Mouse (Mus musculus): ENCODE measurements around the gene Tsx. TPM values are rescaled to one million over a fixed set of nuclear protein-coding genes. Genes with fewer than 3 reads are reported as not detected.
"Not testable (repeated sequence)": the region's sequence is repeated elsewhere in the genome, so short reads cannot be mapped to it uniquely, and the experiment has no call there.

The Tsx gene
- total RNA-seq (2017) = not detected in 2 replicates

DNA sequence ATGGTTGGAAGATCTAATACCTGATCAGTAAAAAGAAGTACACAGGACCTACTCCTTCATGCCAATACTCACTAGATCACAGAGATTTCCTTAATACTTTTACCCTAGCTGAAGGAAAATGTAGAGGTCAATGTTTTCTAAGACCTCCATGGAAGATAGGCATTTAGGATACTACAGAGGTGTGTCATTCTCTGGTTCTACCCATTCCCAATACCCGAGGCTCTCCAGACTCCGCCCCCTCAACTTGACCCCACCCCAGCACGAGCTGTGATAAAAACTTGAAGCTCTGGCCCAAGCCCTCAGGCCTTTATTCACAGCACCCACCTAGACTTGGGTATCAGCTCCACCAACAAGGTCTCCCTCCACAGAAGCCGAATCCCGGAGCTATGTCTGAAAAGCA is at the start of gene Tsx:
Tsx (plus strand) TSS at position 301 of the 400 bp plus-strand sequence.
- ATAC-seq (ENCODE audit: extremely low read depth, insufficient number of reproducible peaks, low FRiP score, poor library complexity, severe bottlenecking) = no peak

GRCm38 (mm10) chrX:103366201-103366600 is 48.1 kb upstream of the Tsx start:
- no peak for ATAC-seq (ENCODE audit: extremely low read depth, insufficient number of reproducible peaks, low FRiP score, poor library complexity, severe bottlenecking)

DNA sequence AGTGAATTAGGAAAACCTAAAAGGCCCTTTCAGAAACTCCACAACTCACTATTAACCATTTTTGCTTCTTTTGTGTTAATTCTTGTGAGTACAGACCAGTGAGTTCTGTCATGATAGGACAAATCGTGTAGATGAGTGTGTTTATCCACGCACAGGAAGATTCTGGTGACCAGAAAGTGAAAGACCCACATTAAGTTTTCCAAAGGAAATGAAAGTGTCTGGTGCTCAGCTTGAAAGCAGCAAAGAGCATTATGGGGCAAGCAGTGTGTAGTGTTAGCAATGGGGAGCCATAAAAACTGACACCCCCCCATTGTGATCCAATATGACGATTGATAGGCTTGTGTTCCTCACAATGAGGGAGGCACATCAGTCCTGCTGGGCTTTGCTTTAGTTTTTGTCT is 45.6 kb upstream of the Tsx start:
- no peak for ATAC-seq (ENCODE audit: extremely low read depth, insufficient number of reproducible peaks, low FRiP score, poor library complexity, severe bottlenecking)

DNA sequence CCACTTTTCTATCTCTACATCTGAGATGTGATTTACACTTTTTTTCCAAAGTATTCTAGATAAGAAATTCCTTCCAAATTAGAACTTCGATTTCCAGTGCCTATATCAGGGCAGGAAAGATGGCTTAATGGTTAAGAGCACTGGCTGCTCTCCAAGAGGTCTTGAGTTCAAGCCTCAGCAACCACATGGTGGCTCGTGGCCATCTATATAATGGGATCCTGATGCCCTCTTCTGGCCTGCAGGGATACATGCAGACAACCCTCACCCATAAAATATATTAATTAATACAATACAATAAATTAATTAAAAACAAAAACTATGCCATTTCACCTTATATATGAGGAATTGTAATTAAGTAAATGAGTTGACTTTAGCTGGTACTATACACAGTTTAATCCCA is 43.0 kb upstream of the Tsx start:
- no peak for ATAC-seq (ENCODE audit: extremely low read depth, insufficient number of reproducible peaks, low FRiP score, poor library complexity, severe bottlenecking)

DNA sequence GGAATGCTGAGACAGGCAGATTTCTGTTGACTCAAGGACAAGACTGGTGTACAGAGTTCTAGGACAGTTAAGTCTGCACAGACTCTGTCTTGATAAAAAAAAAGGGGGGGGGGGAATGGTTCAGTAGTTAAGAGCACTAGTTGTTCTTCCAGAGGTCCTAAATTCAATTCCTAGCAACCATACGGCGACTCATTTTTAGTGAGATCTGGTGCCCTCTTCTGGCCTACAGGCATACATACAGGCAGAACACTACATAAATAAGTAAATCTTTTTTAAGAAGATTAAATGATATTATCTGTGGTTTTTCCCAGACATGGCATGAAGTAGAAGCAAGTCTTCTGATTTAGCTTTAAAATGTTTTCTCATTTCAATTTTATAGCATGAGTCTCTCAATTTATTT is 42.6 kb upstream of the Tsx start:
- no peak for ATAC-seq (ENCODE audit: extremely low read depth, insufficient number of reproducible peaks, low FRiP score, poor library complexity, severe bottlenecking)

DNA sequence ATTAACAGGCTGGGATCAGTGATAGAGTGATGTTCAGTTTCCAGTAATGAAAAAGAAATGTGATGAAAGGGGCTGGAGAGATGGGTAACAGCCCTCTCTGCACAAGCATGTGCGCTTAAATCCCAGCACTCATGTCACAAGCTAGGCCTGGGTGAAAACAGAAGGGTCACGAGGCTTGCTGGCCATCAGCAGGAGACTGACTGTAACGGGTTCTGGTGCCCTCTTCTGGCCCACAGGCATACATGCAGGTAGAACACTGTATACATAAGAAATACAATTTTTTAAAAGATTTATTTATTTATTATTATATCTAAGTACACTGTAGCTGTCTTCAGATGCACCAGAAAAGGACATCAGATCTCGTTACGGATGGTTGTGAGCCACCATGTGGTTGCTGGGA is 40.0 kb upstream of the Tsx start:
- no peak for ATAC-seq (ENCODE audit: extremely low read depth, insufficient number of reproducible peaks, low FRiP score, poor library complexity, severe bottlenecking)

- no peak for ATAC-seq (ENCODE audit: extremely low read depth, insufficient number of reproducible peaks, low FRiP score, poor library complexity, severe bottlenecking)
These were observed 29.7 kb upstream of the Tsx start for GRCm38 (mm10) chrX:103384528-103384927.

DNA sequence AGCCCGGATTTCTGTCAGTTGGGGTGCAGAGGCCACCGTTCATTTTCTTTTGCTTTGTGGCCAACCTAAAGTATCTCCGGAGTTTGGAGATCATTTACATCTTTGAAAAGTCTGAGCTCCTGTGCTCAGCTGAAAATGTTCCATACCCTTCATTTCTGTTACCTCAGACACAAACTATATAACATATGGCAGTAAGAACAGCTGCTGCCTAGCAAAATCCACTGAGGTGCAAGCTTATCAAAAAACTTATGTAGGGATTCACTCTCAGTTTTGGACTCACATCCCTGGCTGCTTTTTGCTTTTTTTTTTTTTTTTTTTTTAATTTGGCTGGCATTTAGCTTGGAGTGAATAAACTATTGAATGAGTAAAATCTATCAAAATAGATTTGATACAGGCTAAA is 26.1 kb upstream of the Tsx start:
- ATAC-seq (ENCODE audit: extremely low read depth, insufficient number of reproducible peaks, low FRiP score, poor library complexity, severe bottlenecking) = no peak

GRCm38 (mm10) chrX:103393841-103394240 is 20.4 kb upstream of the Tsx start:
- no peak for ATAC-seq (ENCODE audit: extremely low read depth, insufficient number of reproducible peaks, low FRiP score, poor library complexity, severe bottlenecking)

DNA sequence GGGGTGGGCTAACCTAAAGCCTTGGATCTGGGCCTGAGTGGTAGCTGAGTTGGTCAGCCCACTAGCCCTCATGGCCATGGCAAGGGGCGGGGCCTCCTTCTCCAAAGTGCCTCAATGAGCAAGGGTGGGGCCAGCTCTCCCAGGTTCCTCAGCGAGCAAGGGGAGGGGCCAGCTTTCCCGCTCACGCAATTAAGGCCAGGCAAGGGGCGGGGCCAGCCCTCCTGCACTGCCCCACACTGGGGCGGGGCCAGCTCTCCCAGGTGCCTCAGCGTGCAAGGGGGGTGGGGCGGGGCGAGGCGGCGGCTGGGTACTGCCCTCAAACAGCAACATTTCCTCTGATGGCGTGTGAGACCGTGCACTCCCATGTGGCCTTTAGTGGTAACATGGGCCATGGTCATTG is 9.2 kb upstream of the Tsx start:
- no peak for ATAC-seq (ENCODE audit: extremely low read depth, insufficient number of reproducible peaks, low FRiP score, poor library complexity, severe bottlenecking)

- no peak for ATAC-seq (ENCODE audit: extremely low read depth, insufficient number of reproducible peaks, low FRiP score, poor library complexity, severe bottlenecking)
These were observed 7.4 kb downstream of the Tsx start, which contains the start of gene Gm26992 for GRCm38 (mm10) chrX:103421710-103422109. TSS of gene Gm26992 (plus strand) at chrX:103422010.

DNA sequence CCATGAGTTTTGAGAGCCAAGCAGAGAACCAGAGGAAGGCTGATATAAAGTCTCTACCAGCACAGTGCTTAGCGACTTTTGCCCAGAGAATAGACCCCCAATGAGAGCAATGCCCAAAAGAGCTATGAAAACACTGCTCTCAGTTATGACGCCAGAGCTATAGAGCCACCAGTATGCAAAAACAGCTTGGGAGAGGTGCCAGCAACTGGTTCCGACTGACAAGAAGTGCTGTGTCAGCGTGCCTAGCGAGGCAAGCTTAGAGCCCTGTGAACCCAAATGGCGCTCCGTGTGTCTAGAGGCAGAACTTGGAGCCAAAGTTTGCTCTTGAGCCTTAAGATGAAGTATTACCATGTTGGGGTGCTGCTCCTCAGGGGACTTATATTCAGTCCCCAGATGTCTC is 13.4 kb downstream of the Tsx start:
- ATAC-seq (ENCODE audit: extremely low read depth, insufficient number of reproducible peaks, low FRiP score, poor library complexity, severe bottlenecking) = no peak

DNA sequence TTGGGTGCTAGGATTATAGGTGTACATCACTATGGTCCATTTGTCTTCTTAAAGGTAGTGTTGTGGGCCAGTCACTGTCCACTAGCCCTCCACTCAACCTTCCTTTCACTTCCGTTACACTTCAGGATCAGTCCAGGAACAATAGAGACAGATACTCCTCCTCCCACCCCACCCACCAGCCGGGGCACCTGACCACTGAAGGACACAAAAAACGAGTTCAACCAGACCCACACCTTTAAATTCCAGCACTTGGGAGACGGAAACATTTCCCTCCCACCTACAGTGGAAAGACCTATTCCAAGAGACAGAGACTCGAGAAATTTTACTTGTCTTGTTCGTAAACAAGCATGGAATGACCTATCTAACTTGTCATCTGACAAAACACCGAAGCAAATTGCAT is 18.0 kb downstream of the Tsx start:
- no peak for ATAC-seq (ENCODE audit: extremely low read depth, insufficient number of reproducible peaks, low FRiP score, poor library complexity, severe bottlenecking)

DNA sequence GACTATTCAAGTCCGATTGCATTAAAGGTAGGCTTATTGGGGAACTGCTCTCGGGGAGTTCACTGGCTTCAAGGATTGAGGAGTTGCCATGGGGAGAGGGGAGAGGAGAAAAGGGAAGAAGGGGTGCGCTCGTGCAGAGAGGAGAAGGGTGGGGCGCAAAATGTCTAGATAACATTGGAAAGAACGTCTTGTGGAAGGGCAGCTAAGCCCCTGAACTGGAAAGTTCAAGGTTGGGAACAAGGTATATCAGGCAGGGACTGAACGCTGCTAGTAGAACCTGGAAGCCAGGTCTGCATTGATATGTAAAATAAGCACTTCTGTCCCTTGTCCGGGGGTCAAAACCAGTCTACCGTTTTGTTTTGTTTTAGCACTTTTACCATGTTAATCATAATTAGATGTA is 23.8 kb downstream of the Tsx start:
- ATAC-seq (ENCODE audit: extremely low read depth, insufficient number of reproducible peaks, low FRiP score, poor library complexity, severe bottlenecking) = no peak

- no peak for ATAC-seq (ENCODE audit: extremely low read depth, insufficient number of reproducible peaks, low FRiP score, poor library complexity, severe bottlenecking)
These were observed 26.5 kb downstream of the Tsx start for GRCm38 (mm10) chrX:103440803-103441202.

- ATAC-seq (ENCODE audit: extremely low read depth, insufficient number of reproducible peaks, low FRiP score, poor library complexity, severe bottlenecking) = no peak
These were observed 29.5 kb downstream of the Tsx start for GRCm38 (mm10) chrX:103443755-103444154.

DNA sequence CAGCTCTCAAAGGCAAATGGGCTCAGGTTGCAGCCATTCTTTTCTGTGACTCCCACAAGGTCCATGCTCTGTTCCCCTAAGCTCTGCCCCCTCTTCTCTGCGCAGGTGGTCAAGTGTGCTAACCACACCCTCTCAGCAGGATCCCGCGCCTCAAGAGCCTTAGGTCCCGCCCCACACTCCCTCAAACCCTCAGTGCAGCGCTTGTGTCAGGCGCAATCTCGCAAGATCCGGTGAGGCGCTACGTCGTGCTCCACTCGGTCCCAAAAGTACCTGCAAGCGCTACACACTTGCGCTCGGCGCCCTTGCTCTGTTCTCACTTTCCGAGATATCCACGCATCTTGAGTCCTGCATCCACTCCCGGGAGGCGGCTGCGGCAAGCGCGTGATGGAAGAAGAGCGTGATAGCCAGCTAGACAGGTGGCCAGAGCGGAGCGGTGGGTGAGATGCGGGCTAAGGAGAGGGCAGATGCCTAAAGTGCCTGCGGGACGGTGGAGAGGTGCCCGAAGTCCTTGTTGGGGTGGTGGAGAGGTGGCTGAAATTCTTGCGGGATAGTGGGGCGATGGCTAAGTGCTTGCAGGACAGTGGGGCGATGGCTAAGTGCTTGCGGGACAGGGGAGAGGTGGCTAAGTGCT is 33.4 kb downstream of the Tsx start:
- ATAC-seq (ENCODE audit: extremely low read depth, insufficient number of reproducible peaks, low FRiP score, poor library complexity, severe bottlenecking) = no peak

- not testable (repeated sequence) for ATAC-seq (ENCODE audit: extremely low read depth, insufficient number of reproducible peaks, low FRiP score, poor library complexity, severe bottlenecking)
These were observed 34.2 kb downstream of the Tsx start for GRCm38 (mm10) chrX:103448429-103448828.

DNA sequence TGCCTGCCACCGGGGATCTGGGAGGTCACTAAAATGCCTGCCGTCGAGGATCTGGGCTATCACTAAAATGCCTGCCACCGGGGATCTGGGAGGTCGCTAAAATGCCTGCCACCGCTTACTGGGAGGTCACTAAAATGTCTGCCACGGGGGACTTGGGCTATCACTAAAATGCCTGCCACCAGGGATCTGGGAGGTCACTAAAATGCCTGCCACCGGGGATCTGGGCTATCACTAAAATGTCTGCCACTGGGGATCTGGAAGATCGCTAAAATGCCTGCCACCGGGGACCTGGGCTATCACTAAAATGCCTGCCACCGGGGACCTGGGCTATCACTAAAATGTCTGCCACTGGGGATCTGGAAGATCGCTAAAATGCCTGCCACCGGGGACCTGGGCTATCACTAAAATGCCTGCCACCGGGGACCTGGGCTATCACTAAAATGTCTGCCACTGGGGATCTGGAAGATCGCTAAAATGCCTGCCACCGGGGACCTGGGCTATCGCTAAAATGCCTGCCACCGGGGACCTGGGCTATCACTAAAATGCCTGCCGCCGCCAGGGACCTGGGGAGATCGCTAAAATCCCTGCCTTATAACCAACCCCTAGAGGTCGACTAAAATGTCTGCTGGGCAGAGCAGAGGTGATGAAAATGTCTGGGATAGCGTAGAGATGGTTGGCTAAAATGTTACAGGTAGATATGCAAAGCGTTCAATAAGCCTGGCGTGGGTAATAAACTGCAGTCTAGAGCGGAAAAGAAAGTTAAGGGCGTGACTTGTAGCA is 34.9 kb downstream of the Tsx start:
- ATAC-seq (ENCODE audit: extremely low read depth, insufficient number of reproducible peaks, low FRiP score, poor library complexity, severe bottlenecking) = not testable (repeated sequence)

DNA sequence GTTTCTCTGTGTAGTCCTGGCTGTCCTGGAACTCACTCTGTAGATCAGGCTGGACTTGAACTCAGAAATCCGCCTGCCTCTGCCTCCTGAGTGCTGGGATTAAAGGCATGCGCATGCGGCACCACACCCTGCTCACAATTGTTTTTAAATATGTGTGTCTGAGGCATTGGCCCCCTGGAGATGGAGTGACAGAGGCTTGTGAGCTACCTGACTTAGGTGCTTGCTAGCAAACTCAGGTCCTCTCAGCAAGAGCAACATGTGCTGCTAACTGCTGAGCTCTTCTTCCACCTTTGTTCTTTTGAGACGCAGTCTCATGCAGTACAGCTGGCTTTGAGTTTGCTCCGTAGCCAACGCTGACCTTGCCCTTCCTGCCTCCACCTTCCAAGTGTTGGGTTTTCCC is 38.5 kb downstream of the Tsx start:
- no peak for ATAC-seq (ENCODE audit: extremely low read depth, insufficient number of reproducible peaks, low FRiP score, poor library complexity, severe bottlenecking)

DNA sequence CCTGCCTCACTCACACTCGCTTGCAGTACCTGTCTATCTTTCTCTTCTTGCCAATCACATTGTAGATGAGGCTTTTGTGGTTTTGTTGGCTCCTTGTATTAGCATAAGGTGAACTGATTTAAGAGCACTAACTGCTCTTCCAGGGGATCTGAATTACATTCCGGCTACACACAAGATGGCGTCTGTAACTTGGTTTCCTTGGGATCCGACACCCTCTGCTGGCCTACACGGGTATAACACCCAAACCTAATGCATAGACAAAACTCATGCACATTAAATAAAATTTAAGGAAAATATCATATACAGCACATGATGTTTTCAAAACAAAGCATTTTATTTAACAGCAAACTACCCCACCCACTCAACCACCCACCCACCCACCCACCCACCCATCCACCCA is 45.8 kb downstream of the Tsx start:
- no peak for ATAC-seq (ENCODE audit: extremely low read depth, insufficient number of reproducible peaks, low FRiP score, poor library complexity, severe bottlenecking)

Measured in neutrophil, adult 5-6 weeks (primary cell).